Mouse (Mus musculus) spleen, adult 18-20 months (tissue): Measurements from ENCODE around the gene Mrgprd.

Experiments used
- DNase-seq, 2 experiments: peaks; one replicate each; pipeline ENCODE4 v3.0.0; 2022; ENCODE audit warnings: mixed read lengths in 2 of 2

Gene Mrgprd

DNA sequence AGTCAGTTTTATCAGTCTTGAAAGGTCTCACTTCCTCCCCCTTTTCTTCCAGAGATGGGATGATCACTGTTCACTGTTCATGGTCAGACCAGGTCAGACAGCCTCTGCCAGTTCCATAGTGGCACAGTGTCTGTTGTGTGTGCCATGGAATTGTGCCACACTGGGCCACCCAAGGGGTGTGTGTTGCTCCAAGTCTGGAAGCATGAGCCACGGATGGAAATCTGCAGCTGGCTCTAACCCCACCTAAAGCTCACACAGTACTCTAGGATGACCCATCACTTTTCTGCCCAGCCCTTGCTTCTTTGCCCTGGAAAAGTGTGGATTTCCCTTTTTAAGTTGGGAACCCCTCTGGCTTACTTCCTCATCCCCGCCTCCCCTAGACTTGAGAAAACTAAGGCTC is 10.5 kb upstream of the Mrgprd start:
- no peak for DNase-seq

DNA sequence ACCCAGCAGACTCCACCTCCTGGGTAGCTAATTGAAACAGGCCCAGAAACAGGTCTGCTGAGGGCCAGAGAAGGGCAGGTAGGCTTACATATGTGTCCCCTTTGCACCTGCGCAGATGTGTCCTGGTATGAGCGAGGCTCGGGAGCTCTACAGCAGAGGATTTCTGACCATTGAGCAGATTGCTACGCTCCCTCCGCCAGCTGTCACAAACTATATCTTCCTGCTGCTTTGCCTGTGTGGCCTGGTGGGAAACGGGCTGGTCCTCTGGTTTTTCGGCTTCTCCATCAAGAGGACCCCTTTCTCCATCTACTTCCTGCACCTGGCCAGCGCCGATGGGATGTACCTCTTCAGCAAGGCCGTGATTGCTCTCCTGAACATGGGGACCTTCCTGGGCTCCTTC is 7.0 kb upstream of the Mrgprd start:
- no peak for DNase-seq

DNA sequence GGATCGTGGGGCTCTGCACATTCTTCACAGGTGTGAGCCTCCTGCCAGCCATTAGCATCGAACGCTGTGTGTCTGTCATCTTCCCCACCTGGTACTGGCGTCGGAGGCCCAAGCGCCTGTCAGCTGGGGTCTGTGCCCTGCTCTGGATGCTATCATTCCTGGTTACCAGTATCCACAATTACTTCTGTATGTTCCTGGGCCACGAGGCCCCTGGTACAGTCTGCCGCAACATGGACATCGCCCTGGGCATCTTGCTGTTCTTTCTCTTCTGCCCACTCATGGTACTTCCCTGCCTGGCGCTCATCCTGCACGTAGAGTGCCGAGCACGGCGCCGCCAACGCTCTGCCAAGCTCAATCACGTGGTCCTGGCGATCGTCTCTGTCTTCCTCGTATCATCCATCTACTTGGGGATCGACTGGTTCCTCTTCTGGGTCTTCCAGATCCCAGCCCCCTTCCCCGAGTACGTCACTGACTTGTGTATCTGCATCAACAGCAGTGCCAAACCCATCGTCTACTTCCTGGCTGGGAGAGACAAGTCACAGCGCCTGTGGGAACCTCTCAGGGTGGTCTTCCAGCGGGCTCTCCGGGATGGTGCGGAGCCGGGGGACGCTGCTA is 6.5 kb upstream of the Mrgprd start:
- no peak for DNase-seq

DNA sequence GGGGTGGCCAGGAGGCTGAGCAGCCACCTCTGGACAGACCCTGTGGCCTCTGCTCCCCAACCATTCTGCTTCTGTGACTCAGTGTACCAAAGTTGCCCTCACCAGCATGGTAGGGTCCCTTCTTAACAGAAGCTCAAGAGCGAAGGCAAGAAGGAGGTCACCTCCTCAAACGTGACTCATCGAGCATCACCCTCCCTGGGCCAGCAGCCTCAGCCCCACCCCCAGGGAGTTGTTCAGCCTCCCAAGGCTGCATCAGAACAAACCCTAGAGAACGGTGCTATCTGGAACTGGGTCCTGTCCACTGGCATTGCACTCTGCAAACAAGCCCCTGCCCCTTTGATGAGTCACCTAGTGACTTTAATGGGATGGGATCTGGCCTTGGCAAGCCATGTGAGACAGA is 5.8 kb upstream of the Mrgprd start:
- DNase-seq = no peak

DNA sequence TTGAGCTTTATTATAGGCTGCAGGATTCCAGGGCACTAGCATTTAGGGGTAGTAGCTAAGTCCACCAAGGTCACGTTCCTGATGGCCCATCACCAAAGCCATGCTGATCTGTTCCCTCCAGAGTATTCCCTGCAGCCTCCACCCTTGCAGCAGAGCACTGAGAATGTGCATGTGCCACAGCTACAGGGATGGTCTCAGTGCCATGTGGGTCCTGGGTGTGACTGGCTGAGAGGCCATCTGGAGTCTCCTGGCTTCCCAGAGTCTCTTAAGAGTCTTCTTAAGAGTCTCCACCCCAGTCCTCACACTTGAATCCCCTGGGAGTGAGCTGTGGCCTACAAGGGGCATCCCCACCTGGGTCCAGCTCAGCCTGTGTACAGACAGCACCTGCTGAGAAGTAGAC is 4.8 kb upstream of the Mrgprd start:
- DNase-seq = no peak

DNA sequence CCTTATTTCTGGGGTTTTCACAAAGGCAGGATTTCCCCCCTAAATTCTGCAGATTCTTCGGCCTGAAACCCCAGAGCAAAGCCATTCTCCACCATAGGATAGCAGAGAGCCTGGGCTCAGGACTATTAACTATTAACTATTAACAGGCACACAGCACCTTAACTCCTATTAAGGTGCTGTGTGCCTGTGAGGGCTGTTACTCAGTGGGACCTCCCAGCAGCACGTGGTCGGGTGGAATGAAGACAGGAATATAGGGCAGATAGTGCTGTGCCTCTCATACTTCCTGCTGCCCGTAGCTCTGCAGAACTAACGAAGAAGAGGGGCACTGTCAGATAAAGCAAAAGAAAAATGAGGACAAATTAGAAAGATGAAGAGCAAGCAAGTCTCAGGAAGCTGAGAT is 4.1 kb upstream of the Mrgprd start:
- no peak for DNase-seq

DNA sequence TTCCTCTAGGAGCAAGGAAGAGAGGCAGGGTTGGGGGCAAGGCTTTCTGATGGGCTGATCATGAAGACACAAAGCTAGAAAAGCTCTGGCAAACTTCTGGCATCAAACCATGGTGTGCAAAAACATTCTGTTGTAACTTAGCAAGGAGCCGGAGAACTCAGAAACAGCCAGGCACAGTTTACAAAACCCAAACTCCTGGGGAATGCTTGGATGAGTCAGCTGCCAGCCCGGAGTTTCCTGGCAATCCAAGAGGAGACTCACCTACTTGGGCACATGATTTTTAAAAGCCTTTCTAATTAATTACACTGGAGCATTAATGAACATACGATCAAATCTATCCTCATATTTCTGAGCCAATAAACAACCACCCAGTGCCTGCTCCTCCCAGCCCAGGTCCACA is 2.5 kb upstream of the Mrgprd start:
- no peak for DNase-seq

DNA sequence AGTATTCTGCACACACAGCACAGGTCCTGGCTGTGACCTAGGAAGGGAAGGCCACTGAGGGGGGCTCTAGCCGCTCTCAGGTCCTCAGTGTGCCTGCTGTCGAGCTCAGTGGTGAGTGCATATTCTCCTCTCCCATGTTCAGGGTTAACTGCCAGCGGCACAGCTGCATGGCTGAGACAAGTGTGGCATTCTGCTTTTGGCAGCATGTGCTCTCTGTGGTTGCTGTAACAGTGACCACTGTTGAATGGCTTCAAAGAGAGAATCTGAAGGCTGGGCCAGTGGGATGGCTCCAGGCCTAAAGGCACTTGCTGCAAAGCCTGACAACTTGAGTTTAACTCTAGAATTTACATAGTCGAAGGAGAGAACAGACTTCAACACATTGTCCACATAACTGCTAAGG is 2.9 kb downstream of the Mrgprd start:
- DNase-seq = no peak

DNA sequence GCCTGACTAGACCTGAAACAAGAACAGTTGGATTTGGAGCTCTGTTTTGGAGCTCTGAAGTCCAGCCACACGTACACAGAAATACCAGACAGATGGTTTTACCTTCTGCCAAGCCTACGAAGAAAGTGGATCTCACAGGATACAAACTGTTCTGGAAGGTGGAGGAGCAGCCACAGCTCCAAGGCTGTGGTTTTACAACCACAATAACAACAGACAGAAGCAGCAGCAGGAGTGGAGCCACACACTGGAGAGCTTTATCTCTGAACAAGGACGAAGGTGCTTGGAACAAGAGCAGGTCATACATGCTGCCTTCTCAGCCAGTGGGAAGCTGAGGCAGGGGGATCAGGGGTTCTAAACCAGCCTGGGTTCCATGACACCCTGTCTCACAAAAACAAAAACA is 4.8 kb downstream of the Mrgprd start:
- DNase-seq = no peak

DNA sequence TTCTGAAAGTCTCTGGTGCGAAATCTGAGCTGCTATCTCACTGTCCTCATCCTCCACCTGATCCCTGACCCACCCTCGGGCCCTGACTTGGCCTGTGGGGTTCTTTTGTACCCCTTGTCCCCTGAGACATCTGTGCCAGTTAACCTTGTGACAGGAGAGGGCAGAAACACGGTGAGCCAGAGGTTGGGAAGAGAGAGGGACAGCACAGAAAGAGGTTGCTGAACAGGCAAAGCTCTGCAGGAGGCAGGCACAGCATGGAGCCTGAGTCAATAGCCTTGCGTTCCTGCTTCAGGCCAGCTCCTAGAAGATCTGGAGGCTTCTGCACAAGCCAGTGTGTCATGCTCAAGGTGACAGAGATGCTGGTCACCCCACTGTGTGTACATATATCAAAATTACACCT is 9.0 kb downstream of the Mrgprd start:
- DNase-seq = no peak

DNA sequence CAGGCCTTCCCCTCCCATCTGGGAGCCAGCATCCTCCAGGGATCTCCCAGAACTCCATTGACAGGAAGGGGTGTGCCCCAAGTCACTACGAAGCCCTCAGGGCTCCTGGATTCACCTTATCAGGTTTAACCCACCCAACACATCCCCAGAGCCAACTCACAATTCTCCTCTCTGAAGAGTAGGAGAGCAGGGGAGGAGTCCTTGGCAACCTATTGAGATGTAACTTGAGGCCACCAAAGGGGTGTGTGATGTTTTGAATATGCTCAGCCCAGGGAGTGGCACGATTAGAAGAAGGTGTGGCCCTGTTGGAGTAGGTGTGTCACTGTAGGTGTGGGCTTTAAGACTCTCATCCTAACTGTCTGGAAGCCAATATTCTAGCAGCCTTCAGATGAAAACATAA is 11.1 kb downstream of the Mrgprd start:
- no peak for DNase-seq

DNA sequence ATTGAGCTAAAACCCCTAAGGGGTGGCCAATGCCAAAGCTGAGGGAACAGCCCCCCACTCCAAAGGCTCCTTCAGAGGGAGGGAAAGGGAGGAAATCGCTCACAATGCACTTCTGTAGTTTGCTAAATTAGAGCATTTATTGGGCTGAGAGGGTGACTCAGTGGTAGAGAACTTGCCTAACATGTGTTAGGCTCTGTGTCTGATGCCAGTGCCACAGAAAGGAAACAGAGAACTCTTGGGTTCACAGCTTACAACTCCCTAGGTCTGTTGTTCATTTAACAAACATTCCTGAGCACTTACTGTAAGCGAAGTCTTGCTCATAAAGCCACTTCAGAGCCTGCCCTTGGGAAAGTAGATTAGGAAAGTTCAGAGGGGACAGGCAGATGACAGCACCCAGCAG is 15.3 kb downstream of the Mrgprd start:
- DNase-seq = no peak

DNA sequence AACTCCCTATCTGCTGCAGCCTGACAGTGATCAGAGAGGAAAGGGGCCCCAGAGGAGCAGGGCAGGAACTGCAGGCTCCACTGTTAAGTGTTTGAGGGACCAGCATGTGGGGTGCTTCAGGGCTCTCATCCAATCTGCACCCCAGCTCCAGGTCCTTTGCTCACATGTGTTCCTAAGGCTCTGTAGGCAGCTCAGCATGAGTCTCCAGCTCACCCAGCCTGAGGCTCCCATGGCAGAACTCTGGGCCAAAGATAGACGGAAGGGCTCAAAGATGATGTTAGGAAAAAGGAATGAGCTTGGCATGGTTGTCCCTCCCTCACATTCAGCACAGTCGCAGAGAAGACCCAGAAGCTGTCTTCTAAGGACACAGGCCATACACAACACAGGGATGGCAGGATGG is 16.0 kb downstream of the Mrgprd start:
- no peak for DNase-seq

DNA sequence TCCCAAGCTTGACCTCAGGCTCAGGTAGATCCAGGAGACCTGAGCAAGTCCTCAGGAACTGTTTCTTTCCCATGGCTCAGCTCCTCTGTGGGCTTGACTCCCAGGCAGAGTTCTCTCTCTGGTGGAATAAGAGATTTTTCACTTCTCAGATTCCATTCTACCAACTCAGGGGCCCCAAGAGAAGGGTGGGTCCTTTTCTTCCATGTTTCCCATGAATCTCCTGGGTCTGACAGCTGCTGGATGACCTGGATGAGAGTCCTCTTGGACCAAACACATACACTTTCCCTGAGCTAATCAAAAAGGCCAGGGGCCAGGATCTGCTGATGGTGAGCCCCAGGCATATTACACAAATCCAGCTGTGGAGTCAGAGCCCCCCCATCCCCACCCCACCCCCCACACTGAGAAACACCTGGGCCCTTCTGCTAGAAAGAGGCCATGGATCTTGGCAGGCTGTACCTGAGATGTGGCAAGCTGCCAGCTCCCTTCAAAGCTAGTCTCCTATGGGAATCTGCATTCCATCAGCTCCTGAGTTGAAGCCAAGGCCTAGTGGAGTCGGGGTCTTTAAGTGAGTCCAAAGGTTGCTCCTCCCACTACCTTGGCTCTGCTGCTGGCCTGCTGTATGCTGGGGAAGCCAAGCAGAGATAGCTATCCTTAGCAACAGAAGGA is 17.9 kb downstream of the Mrgprd start:
- no peak for DNase-seq

DNA sequence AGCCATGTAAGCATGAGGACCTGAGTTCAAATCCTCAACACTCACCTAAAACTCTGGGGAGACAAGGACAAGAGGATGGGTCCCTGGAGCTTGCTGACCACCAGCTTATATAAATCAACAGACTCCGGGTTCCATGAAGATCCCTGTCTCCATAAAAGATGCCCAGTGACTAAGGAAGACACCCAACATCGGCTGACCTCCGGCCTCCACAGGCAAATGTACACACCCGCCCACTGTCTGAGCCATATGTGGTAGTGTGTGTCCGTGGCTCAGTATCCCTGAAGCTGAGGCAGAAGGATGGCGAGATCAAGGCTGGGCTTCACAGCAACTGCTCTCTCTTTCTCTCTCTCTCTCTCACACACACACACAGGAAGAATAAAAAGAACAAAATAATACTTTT is 19.3 kb downstream of the Mrgprd start:
- DNase-seq = no peak

DNA sequence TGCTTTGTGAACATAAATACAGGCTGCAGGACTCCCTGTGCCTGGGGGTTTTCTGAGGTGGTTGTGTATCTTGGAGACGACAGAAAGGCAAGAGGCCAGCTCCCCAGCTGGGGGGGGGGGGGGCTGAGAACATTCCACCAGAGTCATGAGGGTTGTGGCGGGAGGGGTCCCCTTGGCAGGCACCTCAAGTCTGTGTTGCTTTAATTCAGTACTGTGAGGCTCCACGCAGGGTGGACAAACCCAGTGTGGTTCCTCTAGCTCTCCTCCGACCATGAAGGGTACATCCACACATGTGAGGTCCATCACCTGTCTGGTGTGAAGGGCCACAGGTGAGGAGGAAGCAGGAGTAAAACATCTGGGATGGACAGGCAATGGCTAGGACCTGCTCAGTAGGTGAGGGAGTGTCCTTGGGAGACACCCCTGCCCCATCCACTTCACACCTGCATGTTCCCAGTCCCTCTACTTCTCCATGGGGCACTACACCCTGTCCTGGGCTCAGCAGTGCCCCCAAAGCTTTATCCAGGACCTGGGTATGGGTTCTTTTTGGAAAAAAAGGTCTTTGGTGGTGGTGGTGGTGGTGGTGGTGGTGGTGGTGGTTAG is 19.9 kb downstream of the Mrgprd start:
- DNase-seq = no peak

DNA sequence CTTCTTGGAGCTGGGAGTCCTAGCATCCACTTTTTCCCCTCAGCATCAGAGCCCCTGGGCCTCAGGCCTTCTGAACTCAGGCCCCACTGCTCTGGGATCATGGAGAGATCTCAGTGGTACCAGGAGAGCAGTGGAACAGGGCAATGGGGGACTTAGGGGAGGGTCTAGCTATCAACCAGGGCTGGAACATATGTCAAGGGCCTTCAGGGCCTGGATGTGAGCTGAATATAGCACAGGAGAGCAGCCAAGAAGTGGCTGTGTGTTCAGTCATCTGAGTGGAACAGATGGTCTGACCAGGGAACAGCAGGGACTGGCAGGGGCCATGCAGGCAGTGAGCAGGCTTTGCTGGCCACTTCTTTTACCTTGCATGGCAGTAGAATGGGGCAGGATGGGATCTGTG is 20.6 kb downstream of the Mrgprd start:
- no peak for DNase-seq

DNA sequence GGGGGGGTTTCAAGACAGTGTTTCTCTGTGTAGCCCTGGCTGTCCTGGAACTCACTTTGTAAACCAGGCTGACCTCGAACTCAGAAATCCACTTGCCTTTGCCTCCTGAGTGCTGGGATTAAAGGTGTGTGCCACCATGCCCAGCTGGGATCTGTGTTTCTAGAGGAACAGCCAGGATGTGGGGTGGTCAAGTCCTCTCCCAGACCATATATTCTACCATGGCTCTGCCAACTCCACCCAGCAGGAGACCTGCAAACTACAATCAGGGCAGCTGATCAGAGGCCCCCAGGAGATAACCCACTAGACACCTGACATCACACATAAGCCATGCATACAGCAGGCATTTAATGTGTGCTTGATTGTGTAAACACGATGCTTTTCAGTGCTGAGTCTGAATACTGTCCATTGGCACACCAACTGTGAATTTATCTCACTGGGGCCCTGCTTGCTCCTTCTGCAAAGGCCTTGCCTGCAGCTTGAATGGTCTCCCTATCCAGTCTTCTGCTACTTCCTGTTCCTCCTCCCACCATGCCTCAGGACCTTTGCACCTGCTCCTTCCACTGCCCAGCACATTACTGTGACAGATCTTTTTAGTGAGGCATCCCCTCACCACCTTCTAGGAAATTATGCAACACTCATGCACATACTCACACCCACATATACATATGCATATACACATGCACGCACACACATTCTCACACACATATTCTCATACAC is 21.1 kb downstream of the Mrgprd start:
- DNase-seq = no peak

DNA sequence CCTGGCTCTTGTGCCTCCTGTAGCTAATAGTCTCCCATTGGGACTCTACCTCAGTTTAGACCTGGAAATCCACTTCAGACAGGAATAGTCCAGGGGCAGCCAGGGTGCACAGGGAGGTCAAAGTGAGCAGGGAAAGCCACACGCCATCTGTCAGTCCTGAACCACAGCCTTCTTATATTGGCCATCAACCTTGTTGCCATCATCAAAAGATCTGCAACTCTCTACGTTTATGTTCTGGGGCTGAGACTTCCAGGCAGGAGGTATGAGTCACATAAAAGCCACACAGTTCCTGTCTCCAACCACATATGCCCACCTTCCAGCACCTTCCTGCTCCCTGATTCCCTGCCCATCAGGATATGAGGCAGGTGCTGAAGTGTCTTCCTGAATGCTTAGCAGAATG is 23.3 kb downstream of the Mrgprd start:
- DNase-seq = no peak

DNA sequence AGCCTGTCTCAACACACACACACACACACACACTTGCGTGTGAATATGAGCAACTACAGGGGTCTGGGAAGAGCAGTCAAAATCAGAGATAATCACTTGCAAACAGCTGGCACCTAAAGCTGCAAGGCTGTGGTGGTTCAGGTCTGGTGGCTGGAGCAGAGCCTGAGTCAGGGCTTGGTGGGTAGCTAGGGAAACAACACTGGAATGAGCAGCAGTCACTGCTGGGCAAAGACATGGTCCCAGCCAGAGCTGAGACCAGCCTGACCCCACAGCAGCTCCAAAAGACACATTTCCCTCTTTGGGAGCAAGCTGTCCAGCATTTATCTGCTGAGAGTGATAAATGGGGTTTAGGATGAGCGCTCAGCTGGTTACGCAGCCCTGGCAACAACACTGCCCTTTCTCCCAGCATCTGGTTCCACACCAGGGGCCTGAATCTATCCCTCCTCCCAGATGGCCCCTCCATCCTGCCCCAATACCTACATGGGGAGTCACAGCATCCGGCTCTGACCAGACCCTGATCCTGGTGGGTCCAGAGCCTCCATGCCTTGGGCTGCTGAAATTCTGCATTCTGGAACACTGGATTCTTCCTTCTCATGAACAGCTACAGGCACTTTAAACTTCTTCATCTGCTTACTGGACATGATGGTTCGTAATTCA is 25.7 kb downstream of the Mrgprd start:
- no peak for DNase-seq
